Mouse (Mus musculus) neural tube, embryonic 13.5 days (tissue): Measurements from ENCODE around the gene Mon2. TPM values are rescaled to one million over a fixed set of nuclear protein-coding genes. Genes with fewer than 3 reads are reported as not detected.
A peak's percentile ranks its signal among the peaks of the same experiment; 100 is the strongest.

ENCODE experiments used
- ATAC-seq: fragments of 200-750 bp; cut with Nextera tagmentation; 2 replicates; pipeline ENCODE4 v1.8.0; 2017; ENCODE audit warnings: low read depth, mild to moderate bottlenecking, moderate TSS enrichment, moderate library complexity
- H3K27ac ChIP-seq: fragments of 300-500 bp; sonication (generic); replicated peaks from 2 replicates; pipeline ENCODE4 v1.5.1; 2015; ENCODE audit warnings: moderate library complexity, mild to moderate bottlenecking, inconsistent platforms
- H3K27me3 ChIP-seq: fragments of 300-500 bp; sonication (generic); 2 replicates; pipeline ENCODE4 v1.6.1; 2015; ENCODE audit warnings: mild to moderate bottlenecking, inconsistent platforms
- H3K36me3 ChIP-seq: fragments of 300-500 bp; sonication (generic); 2 replicates; pipeline ENCODE4 v1.6.1; 2015; ENCODE audit warnings: mild to moderate bottlenecking, inconsistent platforms
- H3K4me1 ChIP-seq: fragments of 300-500 bp; sonication (generic); replicated peaks from 2 replicates; pipeline ENCODE4 v1.6.1; 2015; ENCODE audit warnings: inconsistent platforms
- H3K4me2 ChIP-seq: fragments of 300-500 bp; sonication (generic); 2 replicates; pipeline ENCODE4 v1.6.1; 2015; ENCODE audit warnings: inconsistent platforms, mild to moderate bottlenecking, moderate library complexity
- H3K4me3 ChIP-seq: fragments of 300-500 bp; sonication (generic); 2 replicates; pipeline ENCODE4 v1.5.1; 2015; ENCODE audit warnings: mild to moderate bottlenecking, inconsistent platforms
- H3K9ac ChIP-seq: fragments of 300-500 bp; sonication (generic); 2 replicates; pipeline ENCODE4 v1.6.1; 2015; ENCODE audit warnings: moderate library complexity, mild to moderate bottlenecking, inconsistent platforms
- H3K9me3 ChIP-seq: fragments of 300-500 bp; sonication (generic); 2 replicates; pipeline ENCODE4 v1.6.1; 2016; ENCODE audit warnings: inconsistent platforms
- WGBS: fragments of 180-500 bp; shearing (Covaris S2); methylation state at CpG from one replicate; pipeline ENCODE4 v1.1.7; 2015; 5-methylcytosine and 5-hydroxymethylcytosine counted together
- polyA plus RNA-seq: library from polyadenylated mRNA; unstranded; fragments of >200 nt; fragmentation: Nextera tagmentation; extraction: Ambion mirVana; gene quantifications from 2 replicates; pipeline ENCODE4 v1.2.1, GENCODE M21; 2015

Gene Mon2
- polyA plus RNA-seq, 1 experiment from 2014 or later = 26.7 TPM

GRCm38 (mm10) chr10:123092577-123092976, 16.3 kb upstream of the Mon2 start:
- H3K27ac ChIP-seq = no peak overlapping the region
- no peak overlapping the region for H3K9ac ChIP-seq
- no peak overlapping the region for H3K4me2 ChIP-seq
- no peak overlapping the region for H3K4me3 ChIP-seq
- H3K9me3 ChIP-seq = no peaks in the 10 kb centered on the region
- no peaks in the 10 kb centered on the region for H3K4me1 ChIP-seq
- no peaks in the 10 kb centered on the region for H3K27me3 ChIP-seq
- H3K36me3 ChIP-seq = no peaks in the 10 kb centered on the region
- WGBS = 80% methylated on average over 3 of the region's 3 CpGs
- no peak for ATAC-seq

GRCm38 (mm10) chr10:123091737-123092136, 15.4 kb upstream of the Mon2 start:
- Histone ChIP-seq H3K4me1 (no peaks in the 10 kb centered on the region), H3K27ac (no peak overlapping the region), H3K4me3 (no peak overlapping the region), H3K9ac (no peak overlapping the region), H3K27me3 (no peaks in the 10 kb centered on the region), H3K36me3 (no peaks in the 10 kb centered on the region), H3K4me2 (no peak overlapping the region), H3K9me3 (no peaks in the 10 kb centered on the region)
- ATAC-seq = peak; percentile 40; the same call in 1 of the 2 replicates
- WGBS = 30% methylated on average over 5 of the region's 5 CpGs

- H3K27ac ChIP-seq = no peak overlapping the region
- 79% methylated on average over 12 of the region's 12 CpGs for WGBS
- H3K9me3 ChIP-seq = no peaks in the 10 kb centered on the region
- H3K9ac ChIP-seq = no peak overlapping the region
- no peaks in the 10 kb centered on the region for H3K27me3 ChIP-seq
- H3K36me3 ChIP-seq = no peaks in the 10 kb centered on the region
- peaks cover 7% of the 10 kb centered on the region for H3K4me1 ChIP-seq
- H3K4me3 ChIP-seq = no peak overlapping the region
- no peak overlapping the region for H3K4me2 ChIP-seq
- no peak for ATAC-seq
These were observed 13.2 kb upstream of the Mon2 start for GRCm38 (mm10) chr10:123089425-123089930.

GRCm38 (mm10) chr10:123086847-123087246, 10.5 kb upstream of the Mon2 start:
- Histone ChIP-seq H3K27ac (no peak overlapping the region), H3K4me2 (no peak overlapping the region), H3K9ac (no peak overlapping the region), H3K36me3 (no peaks in the 10 kb centered on the region), H3K27me3 (no peaks in the 10 kb centered on the region), H3K4me3 (no peak overlapping the region), H3K4me1 (peaks cover 7% of the 10 kb centered on the region), H3K9me3 (no peaks in the 10 kb centered on the region)
- WGBS = 62% methylated on average over 2 of the region's 2 CpGs
- no peak for ATAC-seq

GRCm38 (mm10) chr10:123084900-123085641, 8.8 kb upstream of the Mon2 start:
- no peak overlapping the region for H3K9ac ChIP-seq
- H3K36me3 ChIP-seq = no peaks in the 10 kb centered on the region
- WGBS = 28% methylated on average over 10 of the region's 10 CpGs
- H3K4me1 ChIP-seq = peaks cover 7% of the 10 kb centered on the region
- H3K9me3 ChIP-seq = no peaks in the 10 kb centered on the region
- no peak overlapping the region for H3K4me3 ChIP-seq
- no peaks in the 10 kb centered on the region for H3K27me3 ChIP-seq
- peak; percentile 15; the same call in 1 of the 2 replicates for ATAC-seq
- H3K27ac ChIP-seq = 0 out of 2 replicates have a peak overlapping the region, but pooled peaks have one; percentile 13
- no peak overlapping the region for H3K4me2 ChIP-seq

- H3K4me1 ChIP-seq = peaks cover 7% of the 10 kb centered on the region
- H3K4me2 ChIP-seq = no peak overlapping the region
- no peaks in the 10 kb centered on the region for H3K9me3 ChIP-seq
- H3K27me3 ChIP-seq = no peaks in the 10 kb centered on the region
- H3K27ac ChIP-seq = no peak overlapping the region
- 57% methylated on average over 9 of the region's 9 CpGs for WGBS
- no peak overlapping the region for H3K4me3 ChIP-seq
- H3K36me3 ChIP-seq = no peaks in the 10 kb centered on the region
- 0 out of 2 replicates have a peak, but pooled peaks have one; percentile 5 for ATAC-seq
- no peak overlapping the region for H3K9ac ChIP-seq
These were observed 8.0 kb upstream of the Mon2 start for GRCm38 (mm10) chr10:123084307-123084706.

GRCm38 (mm10) chr10:123075751-123076242, 508 bp downstream of the Mon2 start:
- H3K36me3 ChIP-seq = peaks cover 16% of the 10 kb centered on the region
- peaks cover 20% of the 10 kb centered on the region for H3K4me1 ChIP-seq
- no peaks in the 10 kb centered on the region; the same call in 1 of the 2 replicates for H3K9me3 ChIP-seq
- peak; percentile 86 for ATAC-seq
- peak overlapping the region; percentile 75 for H3K4me2 ChIP-seq
- H3K9ac ChIP-seq = peak overlapping the region; percentile 95
- H3K27ac ChIP-seq = peak overlapping the region; percentile 85
- no peaks in the 10 kb centered on the region for H3K27me3 ChIP-seq
- under 1% methylated on average over 45 of the region's 48 CpGs for WGBS
- H3K4me3 ChIP-seq = peak overlapping the region; percentile 99

- no peak for ATAC-seq
- 97% methylated on average over 2 of the region's 2 CpGs for WGBS
- peaks cover 4% of the 10 kb centered on the region; the same call in 1 of the 2 replicates for H3K9me3 ChIP-seq
- no peaks in the 10 kb centered on the region for H3K27me3 ChIP-seq
- no peak overlapping the region for H3K9ac ChIP-seq
- no peak overlapping the region for H3K4me2 ChIP-seq
- H3K27ac ChIP-seq = no peak overlapping the region
- no peak overlapping the region for H3K4me3 ChIP-seq
- peaks cover 30% of the 10 kb centered on the region for H3K36me3 ChIP-seq
- H3K4me1 ChIP-seq = peaks cover 19% of the 10 kb centered on the region
These were observed 4.3 kb downstream of the Mon2 start for GRCm38 (mm10) chr10:123071997-123072396.

GRCm38 (mm10) chr10:123063021-123063420, 13.3 kb downstream of the Mon2 start:
- ATAC-seq = no peak
- Histone ChIP-seq H3K4me1 (no peaks in the 10 kb centered on the region), H3K9me3 (no peaks in the 10 kb centered on the region), H3K27me3 (no peaks in the 10 kb centered on the region), H3K9ac (no peak overlapping the region), H3K4me2 (no peak overlapping the region), H3K36me3 (peaks cover 10% of the 10 kb centered on the region; the same call in 1 of the 2 replicates), H3K27ac (no peak overlapping the region), H3K4me3 (no peak overlapping the region)
- WGBS = 94% methylated on average over 2 of the region's 2 CpGs

GRCm38 (mm10) chr10:123060831-123061230, 15.5 kb downstream of the Mon2 start:
- H3K36me3 ChIP-seq = peaks cover 10% of the 10 kb centered on the region; the same call in 1 of the 2 replicates
- no peaks in the 10 kb centered on the region for H3K27me3 ChIP-seq
- ATAC-seq = no peak
- no peak overlapping the region for H3K27ac ChIP-seq
- WGBS = 96% methylated on average over 6 of the region's 6 CpGs
- peaks cover 4% of the 10 kb centered on the region; the same call in 1 of the 2 replicates for H3K4me1 ChIP-seq
- H3K9me3 ChIP-seq = no peaks in the 10 kb centered on the region
- no peak overlapping the region for H3K4me3 ChIP-seq
- H3K9ac ChIP-seq = no peak overlapping the region
- H3K4me2 ChIP-seq = no peak overlapping the region

GRCm38 (mm10) chr10:123057082-123057481, 19.2 kb downstream of the Mon2 start:
- no peak for ATAC-seq
- WGBS = 90% methylated on average over 1 of the region's 1 CpGs
- H3K9ac ChIP-seq = no peak overlapping the region
- peaks cover 4% of the 10 kb centered on the region; the same call in 1 of the 2 replicates for H3K4me1 ChIP-seq
- H3K4me3 ChIP-seq = no peak overlapping the region
- peaks cover 10% of the 10 kb centered on the region; the same call in 1 of the 2 replicates for H3K36me3 ChIP-seq
- no peak overlapping the region for H3K4me2 ChIP-seq
- no peak overlapping the region for H3K27ac ChIP-seq
- H3K27me3 ChIP-seq = no peaks in the 10 kb centered on the region
- H3K9me3 ChIP-seq = no peaks in the 10 kb centered on the region

GRCm38 (mm10) chr10:123056463-123056862, 19.8 kb downstream of the Mon2 start:
- peak overlapping the region; percentile 67; the same call in 1 of the 2 replicates for H3K27ac ChIP-seq
- H3K4me1 ChIP-seq = peaks cover 4% of the 10 kb centered on the region; the same call in 1 of the 2 replicates
- ATAC-seq = peak; percentile 53
- H3K9me3 ChIP-seq = no peaks in the 10 kb centered on the region
- H3K4me3 ChIP-seq = no peak overlapping the region
- WGBS = 50% methylated on average over 10 of the region's 10 CpGs
- H3K4me2 ChIP-seq = no peak overlapping the region; the same call in 1 of the 2 replicates
- no peak overlapping the region for H3K9ac ChIP-seq
- no peaks in the 10 kb centered on the region for H3K27me3 ChIP-seq
- H3K36me3 ChIP-seq = peaks cover 12% of the 10 kb centered on the region
